Mouse (Mus musculus) layer of hippocampus, adult 2 months (tissue): Measurements from ENCODE around the gene Slc16a9. TPM values are rescaled to one million over a fixed set of nuclear protein-coding genes. Genes with fewer than 3 reads are reported as not detected.
A peak's percentile ranks its signal among the peaks of the same experiment; 100 is the strongest.

Source experiments
- DNase-seq, 2 experiments: peaks; one replicate each; pipeline ENCODE4 v3.0.0; 2022; ENCODE audit warnings: low spot score in 2 of 2
- H3K27ac ChIP-seq: fragments of 200-600 bp; 2 replicates; pipeline ENCODE4 v1.8.1; 2022
- H3K4me3 ChIP-seq: fragments of 200-600 bp; 2 replicates; pipeline ENCODE4 v1.8.1; 2022; ENCODE audit warnings: mild to moderate bottlenecking
- CTCF ChIP-seq: fragments of 200-600 bp; conservative IDR thresholded peaks from 2 replicates; pipeline ENCODE4 v1.8.1; 2022; ENCODE audit warnings: antibody characterized with exemption, mild to moderate bottlenecking, moderate library complexity
- total RNA-seq, 2 experiments: library from RNA; stranded (reverse); gene quantifications; 2 replicates each; pipeline ENCODE4 v1.2.3; 2021

Slc16a9 gene
- total RNA-seq, 2 experiments from 2014 or later: 1.8 to 3.1 TPM

- no peak overlapping the region for H3K27ac ChIP-seq
- no peak for TF ChIP-seq CTCF
- no peak for DNase-seq
- H3K4me3 ChIP-seq: no peak overlapping the region
Measured at GRCm38 (mm10) chr10:70224571-70224970, 20.3 kb upstream of the Slc16a9 start.

- no peak for DNase-seq
- Histone ChIP-seq H3K4me3 (no peak overlapping the region), H3K27ac (no peak overlapping the region)
- TF ChIP-seq CTCF: peak; percentile 22
Measured at GRCm38 (mm10) chr10:70225760-70226159, 19.1 kb upstream of the Slc16a9 start.

- Histone ChIP-seq H3K27ac (no peak overlapping the region), H3K4me3 (no peak overlapping the region)
- TF ChIP-seq CTCF: no peak
- no peak for DNase-seq
Measured at GRCm38 (mm10) chr10:70226608-70227007, 18.3 kb upstream of the Slc16a9 start.

- no peak overlapping the region for H3K4me3 ChIP-seq
- H3K27ac ChIP-seq: no peak overlapping the region
- no peak for TF ChIP-seq CTCF
- no peak for DNase-seq
Measured at GRCm38 (mm10) chr10:70230352-70230751, 14.5 kb upstream of the Slc16a9 start.

- no peak for DNase-seq
- no peak overlapping the region for H3K4me3 ChIP-seq
- no peak for TF ChIP-seq CTCF
- no peak overlapping the region for H3K27ac ChIP-seq
Measured at GRCm38 (mm10) chr10:70237936-70238335, 7.0 kb upstream of the Slc16a9 start.

DNA sequence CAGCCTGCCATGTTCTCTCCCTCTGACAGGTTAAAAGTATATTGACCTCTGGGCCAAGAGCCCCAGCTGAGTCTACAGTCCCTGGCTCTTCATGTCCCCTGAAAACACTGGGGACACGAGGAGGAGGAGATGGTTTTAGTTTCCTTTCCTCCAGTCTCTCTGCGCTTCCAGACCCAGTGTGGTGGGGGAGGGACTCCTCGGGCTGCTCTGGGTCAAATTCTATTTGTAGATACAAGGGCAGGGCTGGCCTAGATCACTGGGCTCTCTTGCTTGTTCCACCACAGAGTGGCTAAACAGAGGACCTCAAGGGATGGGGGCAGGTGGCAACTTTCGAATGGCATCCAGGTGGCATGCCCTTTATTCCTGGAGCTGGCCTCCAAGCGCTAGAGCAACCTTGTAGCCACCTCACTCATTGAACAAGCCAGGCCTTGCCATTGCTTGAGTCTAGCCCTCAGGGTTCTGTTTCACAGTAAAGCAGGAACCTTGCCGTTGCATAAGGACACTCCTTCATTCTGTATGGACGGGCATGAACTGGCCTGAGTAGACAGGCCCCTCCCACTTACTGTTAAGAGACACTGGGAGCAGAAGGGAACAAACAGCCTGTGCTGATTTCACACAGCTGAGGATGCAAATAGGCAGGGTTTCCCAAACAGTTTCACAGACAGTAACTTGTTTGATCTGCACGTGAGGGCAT lies 2.0 kb upstream of the Slc16a9 start:
- no peak for DNase-seq
- Histone ChIP-seq H3K27ac (no peak overlapping the region), H3K4me3 (no peak overlapping the region)
- TF ChIP-seq CTCF: no peak

DNA sequence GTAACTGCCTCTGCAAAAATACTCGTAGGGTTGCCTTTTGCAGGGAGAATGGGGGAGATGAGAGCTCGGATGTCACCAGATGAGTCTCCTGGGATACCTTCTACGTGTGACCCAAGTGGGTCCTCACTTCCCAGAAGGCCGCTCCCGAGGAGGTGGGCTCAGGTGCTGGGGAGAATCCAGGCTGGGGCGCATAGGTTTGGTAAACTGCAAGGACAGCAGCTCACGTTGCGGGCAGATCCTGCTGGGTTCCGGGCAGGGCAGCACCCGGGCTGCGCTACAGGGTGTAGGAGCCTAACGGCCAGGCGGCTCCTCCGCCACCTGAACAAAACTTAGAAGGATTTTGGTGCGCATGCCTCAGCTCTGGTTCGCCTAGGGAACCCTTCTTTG lies 652 bp downstream of the Slc16a9 start:
- no peak for DNase-seq
- Histone ChIP-seq H3K4me3 (peak overlapping the region; percentile 61), H3K27ac (peak overlapping the region; percentile 71)
- TF ChIP-seq CTCF: no peak

DNA sequence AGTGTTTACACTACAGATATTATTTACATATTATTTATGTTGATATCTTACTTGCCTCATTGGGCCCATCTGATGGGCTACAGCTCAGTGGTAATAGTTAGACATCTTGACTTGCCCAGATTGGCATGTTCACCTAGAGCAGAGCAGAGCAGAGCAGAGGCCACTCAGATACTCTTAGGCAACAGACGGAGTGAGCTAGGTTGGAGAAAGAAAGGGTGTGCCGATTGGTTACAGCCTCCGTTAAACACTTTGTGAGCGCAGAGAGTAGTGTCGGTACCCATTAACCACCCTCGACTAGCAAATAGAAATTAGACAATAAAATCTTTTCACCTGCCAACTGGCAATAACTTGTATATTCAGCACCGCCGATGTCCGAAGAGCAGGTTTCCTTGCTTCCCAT lies 1.2 kb downstream of the Slc16a9 start:
- peak overlapping the region; percentile 61 for H3K4me3 ChIP-seq
- DNase-seq: no peak
- H3K27ac ChIP-seq: no peak overlapping the region
- no peak for TF ChIP-seq CTCF

- Histone ChIP-seq H3K27ac (no peak overlapping the region), H3K4me3 (no peak overlapping the region)
- TF ChIP-seq CTCF: no peak
- DNase-seq: no peak
Measured at GRCm38 (mm10) chr10:70250354-70250753, 5.5 kb downstream of the Slc16a9 start.

GRCm38 (mm10) chr10:70250766-70251165 lies 5.9 kb downstream of the Slc16a9 start:
- Histone ChIP-seq H3K4me3 (no peak overlapping the region), H3K27ac (no peak overlapping the region)
- no peak for TF ChIP-seq CTCF
- DNase-seq: no peak

GRCm38 (mm10) chr10:70254666-70255065 lies 9.8 kb downstream of the Slc16a9 start:
- H3K4me3 ChIP-seq: no peak overlapping the region
- no peak overlapping the region for H3K27ac ChIP-seq
- DNase-seq: no peak
- TF ChIP-seq CTCF: no peak

DNA sequence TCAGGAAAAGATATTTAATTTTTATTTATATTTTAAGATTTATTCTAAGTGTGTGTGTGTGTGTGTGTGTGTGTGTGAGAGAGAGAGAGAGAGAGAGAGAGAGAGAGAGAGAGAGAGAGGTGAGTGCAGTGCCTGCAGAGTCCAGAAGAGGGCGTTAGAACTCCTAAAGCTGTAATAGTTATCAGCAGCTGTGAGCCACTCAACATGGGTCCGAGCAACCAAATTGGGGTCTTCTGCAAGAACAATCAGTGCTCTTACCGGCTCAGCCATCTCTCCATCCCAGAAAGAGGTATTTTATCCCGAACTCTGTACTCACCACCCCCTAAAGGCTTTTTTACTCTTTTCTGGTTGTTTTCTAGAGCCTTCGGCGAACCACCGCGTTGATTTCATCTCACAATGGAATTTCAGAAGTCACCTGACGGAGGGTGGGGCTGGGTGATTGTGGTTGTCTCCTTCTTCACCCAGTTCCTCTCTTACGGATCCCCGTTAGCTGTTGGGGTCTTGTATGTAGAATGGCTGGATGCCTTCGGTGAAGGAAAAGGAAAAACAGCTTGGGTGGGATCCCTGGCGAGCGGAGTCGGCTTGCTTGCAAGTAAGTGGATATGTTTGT lies 10.8 kb downstream of the Slc16a9 start:
- no peak overlapping the region for H3K4me3 ChIP-seq
- H3K27ac ChIP-seq: no peak overlapping the region
- peak; percentile 46 for TF ChIP-seq CTCF
- no peak for DNase-seq

DNA sequence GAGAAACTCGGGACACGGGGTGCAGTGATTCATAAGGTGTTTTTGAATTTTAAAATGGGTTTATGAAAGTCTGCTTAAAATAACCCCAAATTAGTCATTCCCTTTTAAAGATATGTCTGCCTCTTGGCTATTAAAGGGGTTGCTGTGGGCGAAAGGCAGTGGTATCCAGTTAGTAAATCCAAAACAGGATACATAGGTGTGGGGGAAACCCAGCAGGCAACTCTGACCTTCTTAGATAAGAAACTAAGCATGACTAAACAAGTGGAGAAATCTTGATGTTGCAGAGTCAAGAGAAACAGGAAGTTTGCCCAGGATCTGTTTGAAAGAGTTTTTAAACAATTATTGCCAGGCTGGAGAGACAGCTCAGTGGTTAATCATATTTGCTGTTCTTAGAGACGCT lies 12.1 kb downstream of the Slc16a9 start:
- no peak for DNase-seq
- H3K27ac ChIP-seq: no peak overlapping the region
- TF ChIP-seq CTCF: no peak
- H3K4me3 ChIP-seq: no peak overlapping the region

- no peak overlapping the region for H3K4me3 ChIP-seq
- TF ChIP-seq CTCF: no peak
- no peak overlapping the region for H3K27ac ChIP-seq
- no peak for DNase-seq
Measured at GRCm38 (mm10) chr10:70260904-70261303, 16.0 kb downstream of the Slc16a9 start.

- no peak overlapping the region for H3K27ac ChIP-seq
- H3K4me3 ChIP-seq: no peak overlapping the region
- no peak for TF ChIP-seq CTCF
- no peak for DNase-seq
Measured at GRCm38 (mm10) chr10:70262051-70262450, 17.2 kb downstream of the Slc16a9 start.
